Mouse (Mus musculus) lung, embryonic 15.5 days (tissue): ENCODE data around the gene D430041D05Rik. TPM values are rescaled to one million over a fixed set of nuclear protein-coding genes. Genes with fewer than 3 reads are reported as not detected.
"Not testable (repeated sequence)": the region's sequence is repeated elsewhere in the genome, so short reads cannot be mapped to it uniquely, and the experiment has no call there.

Experiments used
- ATAC-seq: fragments of 200-750 bp; cut with Nextera tagmentation; 2 replicates; pipeline ENCODE4 v1.8.0; 2017; ENCODE audit warnings: moderate number of reproducible peaks, borderline replicate concordance; ENCODE audit not compliant: low FRiP score, low TSS enrichment; ENCODE audit errors: extremely low read depth
- H3K27ac ChIP-seq: fragments of 300-500 bp; sonication (generic); 2 replicates; pipeline ENCODE4 v1.5.1; 2015; ENCODE audit warnings: moderate library complexity, mild to moderate bottlenecking, inconsistent platforms
- H3K27me3 ChIP-seq: fragments of 300-500 bp; sonication (generic); 2 replicates; pipeline ENCODE4 v1.6.1; 2015; ENCODE audit warnings: inconsistent platforms
- H3K36me3 ChIP-seq: fragments of 300-500 bp; sonication (generic); 2 replicates; pipeline ENCODE4 v1.6.1; 2015; ENCODE audit warnings: inconsistent platforms
- H3K4me1 ChIP-seq: fragments of 300-500 bp; sonication (generic); 2 replicates; pipeline ENCODE4 v1.6.1; 2015; ENCODE audit warnings: inconsistent platforms
- H3K4me2 ChIP-seq: fragments of 300-500 bp; sonication (generic); 2 replicates; pipeline ENCODE4 v1.6.1; 2015; ENCODE audit warnings: inconsistent platforms, mild to moderate bottlenecking, moderate library complexity
- H3K4me3 ChIP-seq: fragments of 300-500 bp; sonication (generic); 2 replicates; pipeline ENCODE4 v1.5.1; 2015; ENCODE audit warnings: mild to moderate bottlenecking, inconsistent platforms
- H3K9ac ChIP-seq: fragments of 300-500 bp; sonication (generic); 2 replicates; pipeline ENCODE4 v1.6.1; 2015; ENCODE audit warnings: inconsistent platforms
- H3K9me3 ChIP-seq: fragments of 300-500 bp; sonication (generic); 2 replicates; pipeline ENCODE4 v1.6.1; 2016; ENCODE audit warnings: inconsistent platforms
- WGBS: fragments of 180-500 bp; shearing (Covaris S2); methylation state at CpG from one replicate; pipeline ENCODE4 v1.1.7; 2015; 5-methylcytosine and 5-hydroxymethylcytosine counted together
- microRNA counts: library from miRNA; unstranded; fragments of <30 nt; microRNA quantifications from one replicate; lab custom pipeline; 2016
- microRNA-seq: library from miRNA; unstranded; fragments of <30 nt; microRNA quantifications from one replicate; pipeline ENCODE4, GENCODE M21; 2016
- polyA plus RNA-seq: library from polyadenylated mRNA; unstranded; fragments of >200 nt; fragmentation: Nextera tagmentation; extraction: Ambion mirVana; gene quantifications from 2 replicates; pipeline ENCODE4 v1.2.1, GENCODE M21; 2015

D430041D05Rik gene
- polyA plus RNA-seq, 1 experiment from 2014 or later: 1.3 TPM

- not testable (repeated sequence) for H3K27ac ChIP-seq, H3K36me3 ChIP-seq, H3K4me2 ChIP-seq, H3K9ac ChIP-seq, H3K4me3 ChIP-seq, H3K9me3 ChIP-seq, ATAC-seq, H3K27me3 ChIP-seq
- H3K4me1 ChIP-seq: peaks cover 13% of the 10 kb centered on the region
- WGBS: 96% methylated on average over 4 of the region's 4 CpGs
These were observed 313.4 kb downstream of the D430041D05Rik start for GRCm38 (mm10) chr2:104097396-104097795.

- not testable (repeated sequence) for H3K27me3 ChIP-seq, H3K9ac ChIP-seq, ATAC-seq, H3K4me3 ChIP-seq, H3K4me2 ChIP-seq, H3K27ac ChIP-seq, H3K36me3 ChIP-seq, H3K9me3 ChIP-seq
- 79% methylated on average over 1 of the region's 1 CpGs for WGBS
- peaks cover 13% of the 10 kb centered on the region for H3K4me1 ChIP-seq
These were observed 314.0 kb downstream of the D430041D05Rik start for GRCm38 (mm10) chr2:104096796-104097195.

GRCm38 (mm10) chr2:104096256-104096655 is 314.6 kb downstream of the D430041D05Rik start:
- no peaks in the 10 kb centered on the region for H3K27me3 ChIP-seq
- H3K9ac ChIP-seq: peak overlapping the region; percentile 39
- H3K4me2 ChIP-seq: peak overlapping the region; percentile 58
- H3K36me3 ChIP-seq: no peaks in the 10 kb centered on the region
- H3K4me3 ChIP-seq: peak overlapping the region; percentile 50
- no peaks in the 10 kb centered on the region for H3K9me3 ChIP-seq
- WGBS: 40% methylated on average over 10 of the region's 10 CpGs
- H3K27ac ChIP-seq: peak overlapping the region; percentile 51
- peaks cover 13% of the 10 kb centered on the region for H3K4me1 ChIP-seq
- ATAC-seq: no peak

GRCm38 (mm10) chr2:104095741-104096213 is 315.0 kb downstream of the D430041D05Rik start, which contains the start of gene Cd59a:
Gene Cd59a, plus strand, starts transcription at chr2:104095801.
- H3K4me1 ChIP-seq: peaks cover 13% of the 10 kb centered on the region
- no peaks in the 10 kb centered on the region for H3K27me3 ChIP-seq
- H3K27ac ChIP-seq: peak within 1 kb of the TSS; percentile 51
- H3K4me3 ChIP-seq: peak within 1 kb of the TSS; percentile 50
- peak; percentile 93 for ATAC-seq
- H3K4me2 ChIP-seq: peak within 1 kb of the TSS; percentile 58
- H3K9ac ChIP-seq: peak within 1 kb of the TSS; percentile 39
- WGBS: 9% methylated on average over 15 of the region's 15 CpGs
- H3K9me3 ChIP-seq: no peaks in the 10 kb centered on the region
- H3K36me3 ChIP-seq: no peaks in the 10 kb centered on the region

- H3K9ac ChIP-seq: no peak overlapping the region
- no peaks in the 10 kb centered on the region for H3K9me3 ChIP-seq
- no peak overlapping the region for H3K4me2 ChIP-seq
- no peaks in the 10 kb centered on the region for H3K36me3 ChIP-seq
- peaks cover 5% of the 10 kb centered on the region; the same call in 1 of the 2 replicates for H3K4me1 ChIP-seq
- 79% methylated on average over 2 of the region's 2 CpGs for WGBS
- ATAC-seq: no peak
- no peak overlapping the region for H3K4me3 ChIP-seq
- H3K27ac ChIP-seq: no peak overlapping the region
- H3K27me3 ChIP-seq: no peaks in the 10 kb centered on the region
These were observed 317.5 kb downstream of the D430041D05Rik start for GRCm38 (mm10) chr2:104093305-104093704.

MicroRNA genes within 50 kb of the gene (microRNA counts, 519-probe panel; counts per million panel counts)
- 19.7 counts per million for microRNA mmu-miR-1902 (lab: Ali Mortazavi, UCI)

Small RNA genes lying within 50 kb of the gene (microRNA-seq; reads per million reads assigned to microRNA genes)
- not detected for gene Mir1902

Other genes with a start within 250 kb of the D430041D05Rik start
- 16.6 and 16.8 TPM in 2 replicates for gene Hipk3, start 83.4 kb upstream of the D430041D05Rik start, polyA plus RNA-seq
- 63.8 and 65.7 TPM in 2 replicates for gene Cstf3, start 179.5 kb upstream of the D430041D05Rik start, polyA plus RNA-seq